Mouse (Mus musculus) mouse embryonic stem cell (cell line): ENCODE measurements around the gene Aurkb.

ENCODE experiments used
- in situ Hi-C, 2 experiments: fragments of 300-500 bp; cut with MboI; formaldehyde crosslinking; loops; 1 replicate in 1 of 2; 3 replicates in 1 of 2; pipeline ENCODE4 v1.14.3; 2019 to 2020; ENCODE audit warnings: low sequenced_read_pairs in 2 of 2, low pct_unique_long_range_greater_than_20kb in 1 of 2, mixed read lengths in 1 of 2; ENCODE audit not compliant: unreplicated experiment in 1 of 2

The Aurkb gene

DNA sequence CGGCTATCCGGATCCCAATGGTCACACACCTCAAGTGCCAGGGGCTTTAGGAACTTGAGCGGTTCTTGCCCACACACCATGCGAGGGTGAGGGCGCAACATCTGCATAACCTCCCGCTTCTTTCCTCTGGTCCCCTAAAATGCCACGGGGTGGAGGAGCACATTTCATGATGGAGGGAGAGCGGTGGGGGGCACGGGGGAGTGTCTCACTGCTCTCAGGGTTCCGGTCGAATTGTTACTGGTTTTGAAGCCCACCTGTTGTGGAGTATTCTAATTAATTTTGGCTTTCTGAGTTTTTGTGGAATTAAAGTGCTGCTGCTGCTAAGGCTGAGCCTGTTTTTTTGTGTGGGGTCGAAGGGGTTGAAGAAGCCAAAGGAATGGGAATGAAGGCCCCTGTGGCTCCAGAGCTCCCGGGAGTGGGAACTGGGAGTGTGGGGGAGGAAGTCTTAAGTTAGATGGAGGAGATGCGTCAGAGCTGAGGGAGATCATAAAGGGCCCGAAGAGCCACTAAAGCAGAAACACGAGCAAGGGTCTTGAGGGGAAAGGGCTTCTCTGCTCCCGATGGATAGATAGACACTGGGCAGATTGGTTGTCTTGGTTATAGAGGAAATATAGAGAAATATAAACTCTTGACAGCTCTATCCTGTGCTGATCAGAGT lies 15.9 kb downstream of the Aurkb start:
- in situ Hi-C loops: loop anchor here in 1 of 2 experiments (10.0 kb wide), 1 partner anchor 173 kb away; the partner anchor contains the start of gene Gucy2e

DNA sequence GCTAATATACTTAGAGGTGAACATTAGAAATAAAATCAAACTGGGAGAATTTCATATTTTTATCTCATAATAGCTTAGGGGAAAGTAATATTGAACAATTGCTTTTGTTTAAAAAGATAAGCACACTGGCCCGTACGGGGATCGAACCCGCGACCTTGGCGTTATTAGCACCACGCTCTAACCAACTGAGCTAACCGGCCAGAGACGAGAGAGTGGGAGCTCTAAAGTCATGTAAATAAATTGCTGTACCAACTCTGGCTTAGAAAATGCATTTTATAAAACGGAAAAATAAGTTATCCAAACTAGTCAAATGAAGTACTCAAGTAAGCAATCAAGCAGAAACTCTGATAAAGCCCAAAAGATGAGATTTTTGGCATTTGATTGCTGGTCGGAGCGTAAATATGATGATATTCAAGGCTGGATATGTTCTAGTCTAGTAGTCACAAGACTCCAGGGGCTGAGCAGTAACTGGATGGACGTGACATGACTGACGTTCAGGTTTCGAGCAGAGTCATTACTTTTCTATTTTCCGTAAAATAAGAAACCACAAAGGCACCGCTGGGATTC lies 16.8 kb downstream of the Aurkb start:
- in situ Hi-C loops: loop anchor here in 1 of 2 experiments (10.0 kb wide), 1 partner anchor 173 kb away; the partner anchor contains the start of gene Gucy2e

DNA sequence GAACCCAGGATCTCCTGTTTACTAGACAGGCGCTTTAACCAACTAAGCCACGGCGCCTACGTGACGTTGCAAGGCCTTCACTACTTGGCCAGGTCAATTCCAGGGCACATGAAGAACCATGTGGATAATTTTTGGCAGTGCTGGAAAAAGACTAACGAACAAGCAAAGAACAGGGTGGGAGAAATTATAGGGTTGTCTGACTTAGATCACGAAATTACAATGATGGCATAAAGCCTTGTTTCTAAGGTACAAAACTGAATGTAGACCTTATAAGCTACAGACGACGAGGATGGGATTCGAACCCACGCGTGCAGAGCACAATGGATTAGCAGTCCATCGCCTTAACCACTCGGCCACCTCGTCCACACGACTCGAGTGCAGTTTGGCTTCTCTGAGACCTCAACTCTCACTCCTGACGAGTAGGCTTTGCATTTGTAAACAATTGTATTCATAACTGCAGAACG lies 17.3 kb downstream of the Aurkb start:
- in situ Hi-C loops: loop anchor here in 1 of 2 experiments (10.0 kb wide), 1 partner anchor 172 kb away; the partner anchor contains the start of gene Gucy2e

DNA sequence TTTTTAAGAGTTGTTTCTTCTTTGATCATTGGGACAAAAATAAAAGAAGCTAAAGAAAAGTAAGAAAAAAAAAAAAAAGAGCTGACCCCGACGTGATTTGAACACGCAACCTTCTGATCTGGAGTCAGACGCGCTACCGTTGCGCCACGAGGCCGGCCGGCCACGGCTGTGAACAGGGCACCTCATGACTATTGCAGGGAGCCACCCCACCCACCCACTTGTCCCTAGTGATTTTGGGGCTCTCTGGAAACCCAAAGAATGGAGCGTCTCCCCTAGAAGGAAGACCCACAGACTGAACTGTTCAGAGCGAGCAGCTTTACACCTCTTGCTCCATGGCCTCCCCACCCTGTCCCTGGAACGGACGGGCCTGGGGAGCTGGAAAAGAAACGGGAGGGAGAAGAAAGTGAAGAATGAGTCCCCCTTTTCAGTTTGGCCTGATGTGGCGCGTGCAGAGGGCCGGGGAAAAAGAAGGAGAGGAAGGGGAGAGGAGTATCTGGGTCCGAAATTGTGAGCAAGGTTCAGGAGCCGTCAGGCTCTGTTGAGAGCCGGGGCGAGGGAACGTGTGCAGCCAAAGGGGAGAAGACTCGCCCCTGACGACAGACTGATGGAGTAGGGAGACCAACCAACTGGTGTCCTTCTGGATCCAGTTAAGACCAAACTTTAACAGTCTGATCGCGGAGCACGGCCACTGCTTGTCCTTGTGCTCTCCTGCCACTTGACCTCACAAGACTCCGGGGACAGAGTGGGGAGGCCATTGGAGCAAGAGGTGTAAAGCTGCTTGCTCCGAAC lies 18.2 kb downstream of the Aurkb start:
- in situ Hi-C loops: loop anchor here in 1 of 2 experiments (10.0 kb wide), 1 partner anchor 171 kb away; the partner anchor contains the start of gene Gucy2e

DNA sequence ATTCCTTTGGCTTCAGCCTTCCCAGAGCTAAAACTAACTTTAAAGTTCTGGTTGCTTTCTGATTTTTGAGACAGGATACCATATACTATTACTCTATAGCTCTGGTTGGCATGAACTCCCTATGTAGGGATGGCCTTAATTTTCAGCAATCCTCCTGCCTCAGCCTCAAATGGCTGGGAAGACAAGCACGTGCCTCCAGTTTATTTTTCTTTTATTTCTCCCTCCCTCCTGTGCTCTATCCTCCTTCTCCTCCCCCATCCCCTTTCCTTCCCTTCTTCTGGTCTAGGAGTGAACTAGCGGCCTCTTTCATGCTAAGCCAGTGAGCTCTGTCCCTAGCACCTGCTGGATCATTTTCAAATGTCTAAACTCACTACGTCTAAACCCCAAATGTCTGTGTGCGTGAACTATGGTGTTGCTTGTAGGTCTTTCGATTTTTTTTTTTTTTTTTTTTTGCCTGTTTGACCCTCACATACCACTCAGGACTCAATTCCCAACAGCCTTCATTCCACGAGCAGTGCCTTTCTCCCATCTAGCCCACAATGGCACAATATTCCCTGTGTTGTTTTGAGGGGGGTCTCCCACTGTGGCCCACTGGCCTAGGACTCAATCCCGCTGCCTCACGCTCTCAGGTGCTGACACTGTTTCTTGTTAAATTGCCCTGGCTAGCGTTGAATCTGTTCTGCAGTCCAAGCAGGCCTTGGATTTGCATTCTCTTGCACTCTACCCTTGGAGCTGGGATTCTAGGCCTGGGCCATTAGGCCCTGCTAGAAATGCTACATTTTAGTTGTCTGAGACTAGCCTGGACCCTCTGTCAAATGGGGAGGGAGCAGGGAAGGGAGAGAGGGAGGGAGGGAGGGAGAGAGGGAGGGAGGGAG lies 19.0 kb downstream of the Aurkb start:
- in situ Hi-C loops: loop anchor here in 1 of 2 experiments (10.0 kb wide), 1 partner anchor 170 kb away; the partner anchor contains the start of gene Gucy2e

DNA sequence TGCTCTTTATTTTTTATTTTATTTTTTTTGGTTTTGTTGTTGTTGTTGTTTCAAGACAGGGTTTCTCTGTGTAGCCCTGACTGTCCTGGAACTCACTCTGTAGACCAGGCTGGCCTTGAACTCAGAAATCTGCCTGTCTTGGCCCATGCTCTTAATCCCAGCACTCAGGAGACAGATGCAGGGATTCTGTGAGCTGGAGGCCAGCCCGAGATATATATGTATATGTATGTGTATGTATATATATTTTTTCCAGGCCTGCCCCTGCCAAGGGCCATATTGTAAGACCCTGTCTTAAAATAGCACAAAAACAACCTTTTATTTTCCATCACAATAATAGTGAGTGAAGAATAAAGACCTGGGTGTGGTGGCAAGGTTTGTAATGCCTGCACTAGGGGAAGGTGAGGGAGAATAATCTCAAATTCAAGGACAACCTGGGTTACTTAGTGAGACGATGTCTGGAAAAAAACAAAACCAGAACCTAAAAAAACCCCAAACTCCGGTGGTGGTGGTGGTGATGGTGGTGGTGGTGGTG lies 20.0 kb downstream of the Aurkb start:
- in situ Hi-C loops: loop anchor here in 1 of 2 experiments (10.0 kb wide), 1 partner anchor 169 kb away; the partner anchor contains the start of gene Gucy2e

DNA sequence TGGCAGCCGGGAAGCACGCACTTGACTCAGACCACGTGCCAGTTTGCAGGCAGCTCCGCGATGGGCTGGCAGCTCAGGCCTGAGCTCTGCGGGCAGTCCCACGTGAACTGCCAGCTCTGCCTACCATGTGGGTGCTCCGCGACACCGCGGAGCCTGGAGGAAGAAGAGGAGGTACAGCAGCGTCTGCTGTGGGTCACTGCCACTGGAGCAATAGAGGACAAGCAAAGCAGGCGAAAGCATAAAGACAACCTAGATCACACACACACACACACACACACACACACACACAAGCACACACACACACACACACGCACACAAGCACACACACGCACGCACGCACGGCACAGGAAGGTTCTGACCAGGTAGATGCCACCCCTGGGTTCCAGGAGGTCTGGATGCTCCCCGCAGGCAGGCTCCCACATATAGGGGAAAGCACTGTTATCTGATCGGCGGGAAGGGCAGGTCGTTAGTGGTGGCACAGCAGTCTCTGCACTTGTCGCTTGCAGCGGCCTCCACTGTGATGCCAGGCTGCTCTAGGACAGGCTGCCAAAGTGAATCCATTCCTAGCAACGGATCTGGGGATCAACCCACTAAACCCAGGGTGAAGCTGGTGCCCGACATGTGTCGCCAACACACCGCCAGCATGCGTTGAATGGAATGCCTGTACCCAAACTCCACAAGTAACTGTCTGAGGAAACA lies 20.9 kb downstream of the Aurkb start:
- in situ Hi-C loops: loop anchor here in 1 of 2 experiments (10.0 kb wide), 1 partner anchor 168 kb away; the partner anchor contains the start of gene Gucy2e

DNA sequence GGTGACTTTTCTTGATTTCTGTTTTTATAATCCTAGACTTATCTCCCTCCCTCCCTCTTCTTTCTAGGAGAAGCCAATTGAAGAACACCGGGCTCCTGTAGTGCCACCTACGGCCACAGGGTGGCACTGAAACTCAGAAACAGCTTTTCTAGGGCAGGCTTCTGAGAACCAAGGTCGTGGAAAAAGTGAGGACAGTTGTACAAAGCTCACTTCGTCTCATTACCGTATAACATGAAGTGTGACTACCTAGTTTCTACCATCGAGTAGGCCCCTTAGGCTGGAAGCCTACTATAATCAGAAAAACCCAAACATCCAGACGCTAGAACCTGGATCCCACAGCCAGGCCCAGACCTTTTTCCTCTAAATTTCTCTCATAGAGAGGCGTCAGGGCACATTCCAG lies 21.5 kb downstream of the Aurkb start:
- in situ Hi-C loops: loop anchor here in 1 of 2 experiments (10.0 kb wide), 1 partner anchor 168 kb away; the partner anchor contains the start of gene Gucy2e

DNA sequence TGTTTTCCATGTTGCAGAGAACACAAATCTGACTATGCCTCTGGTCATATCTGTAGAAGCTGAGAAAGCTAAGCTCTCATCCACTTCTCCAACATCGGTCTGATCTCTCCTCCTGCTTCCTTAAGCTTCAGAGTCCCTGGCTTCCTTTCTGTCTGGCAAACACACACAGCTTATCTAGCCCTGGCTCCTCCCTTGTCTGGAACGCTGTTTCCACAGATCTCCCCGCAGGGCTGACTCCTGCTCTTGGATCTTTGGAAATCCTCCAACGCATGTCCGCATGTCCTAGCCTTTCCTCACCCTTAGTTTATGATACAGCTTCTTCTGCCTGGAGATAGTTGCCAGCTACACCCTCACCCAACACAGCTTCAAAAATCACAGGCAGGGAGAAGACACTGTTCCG lies 22.2 kb downstream of the Aurkb start:
- in situ Hi-C loops: loop anchor here in 1 of 2 experiments (10.0 kb wide), 1 partner anchor 167 kb away; the partner anchor contains the start of gene Gucy2e

DNA sequence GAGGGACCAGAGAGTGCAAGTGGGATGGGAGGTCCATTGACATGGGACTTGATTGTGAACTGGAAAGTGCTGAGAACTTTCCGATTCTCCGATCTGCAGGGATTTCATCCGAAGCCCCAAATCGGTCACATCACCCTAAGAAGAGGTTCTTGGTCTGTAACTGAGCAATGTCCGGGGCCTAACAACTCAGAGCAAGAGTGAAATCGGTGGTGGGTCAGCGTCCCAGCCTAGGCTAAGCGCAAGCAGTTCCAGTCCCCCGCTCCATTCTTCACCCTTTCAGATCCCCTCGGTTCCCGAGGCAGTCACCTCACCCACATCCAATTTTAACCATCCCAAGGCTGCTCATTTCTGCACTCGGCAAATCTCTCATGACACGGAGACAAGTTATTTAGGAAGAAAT lies 24.6 kb downstream of the Aurkb start:
- in situ Hi-C loops: no loop called here

DNA sequence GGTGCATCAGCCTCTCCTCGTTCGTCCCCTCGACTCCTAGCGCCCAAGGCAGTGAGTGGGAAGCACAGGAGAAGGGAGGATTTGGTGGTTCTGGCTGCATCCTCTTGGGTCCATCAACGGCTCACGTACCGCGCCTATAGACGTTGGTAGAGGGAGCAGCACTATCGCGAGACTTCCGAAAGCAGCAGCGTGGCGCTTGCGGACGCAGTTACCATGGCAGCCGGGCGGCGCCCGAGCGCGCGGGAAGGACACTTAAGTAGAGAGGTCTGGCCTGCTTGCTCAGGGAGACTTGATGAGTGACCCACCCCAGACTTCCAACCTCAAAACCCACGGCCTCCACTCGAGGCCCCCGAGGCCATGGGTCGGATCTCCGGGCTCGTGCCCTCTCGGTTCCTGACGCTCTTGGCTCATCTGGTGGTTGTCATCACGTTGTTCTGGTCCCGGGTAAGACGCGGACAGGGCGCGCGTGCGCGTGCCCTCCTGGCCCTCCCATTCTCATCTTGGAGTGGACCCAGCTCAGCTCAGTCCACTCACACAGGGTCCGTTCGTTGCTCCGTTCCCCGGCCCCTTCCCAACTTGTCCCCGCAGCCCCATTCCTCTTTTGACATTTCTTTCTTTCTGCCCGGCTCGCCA lies 25.3 kb downstream of the Aurkb start, which contains the start of gene Tmem107:
Gene Tmem107, plus strand, starts transcription at position 217 of the 633 bp plus-strand sequence.
- in situ Hi-C loops: no loop called here

DNA sequence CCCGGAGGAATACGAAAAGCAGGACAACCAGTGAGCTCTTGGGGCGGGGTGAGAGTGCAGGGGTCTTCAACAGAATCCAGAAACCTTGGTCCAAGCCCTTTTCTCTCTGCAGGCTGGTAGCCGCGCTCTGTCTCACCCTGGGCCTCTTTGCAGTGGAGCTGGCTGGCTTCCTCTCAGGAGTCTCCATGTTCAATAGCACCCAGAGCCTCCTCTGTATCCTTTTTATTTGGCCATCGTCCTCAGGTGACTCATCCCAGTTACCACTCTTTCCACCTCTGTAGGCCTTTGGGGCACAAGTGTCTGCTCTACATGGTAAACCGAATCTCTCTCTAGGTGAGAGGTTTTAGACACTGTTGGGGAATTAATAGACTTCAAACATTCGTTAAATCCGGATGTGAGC lies 25.8 kb downstream of the Aurkb start:
- in situ Hi-C loops: no loop called here

DNA sequence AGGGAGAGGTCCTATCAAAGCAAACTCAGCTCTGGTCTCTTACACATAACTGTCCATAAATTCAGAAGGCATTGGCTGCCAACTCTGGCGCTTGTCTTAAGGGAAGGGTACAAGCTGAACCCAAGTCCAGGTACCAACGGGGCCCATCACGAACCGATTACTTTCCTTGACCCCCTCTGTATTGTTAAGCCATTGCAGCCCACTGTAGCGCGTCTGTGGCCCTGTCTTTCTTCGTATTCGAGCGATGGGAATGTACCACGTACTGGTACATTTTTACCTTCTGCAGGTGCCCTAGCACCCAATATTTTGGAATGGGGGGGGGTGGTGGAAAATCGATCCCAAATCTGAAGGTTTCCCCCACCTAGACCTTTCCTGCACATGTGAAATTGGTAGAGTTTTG lies 26.8 kb downstream of the Aurkb start:
- in situ Hi-C loops: no loop called here

DNA sequence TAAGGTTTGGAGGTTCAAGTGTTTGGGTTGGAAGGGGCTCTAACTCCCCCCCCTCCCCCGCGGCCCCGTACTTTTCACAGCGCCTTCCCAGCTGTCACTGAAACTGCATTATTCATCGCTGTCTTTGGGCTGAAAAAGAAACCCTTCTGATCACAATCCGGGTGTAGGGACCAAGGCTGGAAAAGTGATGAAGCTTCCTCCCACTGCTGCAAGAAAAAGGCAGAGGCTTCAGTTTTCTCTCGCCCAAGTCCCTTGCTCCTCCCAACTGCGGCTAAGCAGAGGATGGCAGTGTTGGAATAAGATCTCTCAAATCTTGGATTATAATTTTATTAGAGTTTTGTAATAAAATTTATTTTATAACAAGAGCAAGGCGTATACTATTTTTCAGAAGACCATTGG lies 27.2 kb downstream of the Aurkb start:
- in situ Hi-C loops: no loop called here

DNA sequence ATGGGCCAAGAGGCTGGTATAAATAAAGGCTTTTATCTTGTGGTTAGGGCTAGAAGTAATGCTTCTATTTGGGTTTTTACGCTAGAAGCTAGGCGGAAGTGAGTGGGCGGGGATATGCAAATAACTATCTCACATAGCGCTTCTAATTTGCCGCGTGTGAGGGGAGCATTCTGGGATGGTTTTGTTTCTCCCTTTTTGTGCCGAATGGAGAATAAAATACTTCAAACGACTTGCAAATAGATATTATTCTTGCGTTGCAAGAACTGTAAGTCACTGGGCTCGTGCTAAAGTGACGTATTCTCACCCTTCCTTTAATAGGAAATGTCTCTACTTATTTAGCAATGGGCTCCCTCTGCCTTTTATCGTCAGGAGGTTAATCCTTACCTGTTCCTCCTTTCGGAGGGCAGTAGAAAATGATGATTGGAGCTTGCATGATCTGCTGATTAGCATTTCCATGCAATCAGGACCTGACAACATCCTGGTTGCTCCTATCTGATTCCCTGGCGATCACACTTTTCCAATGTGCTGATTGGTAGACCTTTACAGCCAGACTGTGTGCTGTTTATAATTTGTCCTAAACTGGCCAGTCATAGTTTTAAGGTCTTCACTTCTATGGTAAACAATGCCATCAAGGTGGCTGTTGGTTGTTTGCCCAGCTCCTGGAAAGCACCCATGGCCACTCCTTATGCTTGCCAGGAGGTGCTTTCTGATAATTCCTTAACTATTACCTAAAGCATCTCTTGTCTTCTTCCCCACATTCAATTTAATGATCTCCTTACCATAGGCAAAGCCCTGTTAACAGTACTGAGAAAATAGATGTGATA lies 27.8 kb downstream of the Aurkb start:
- in situ Hi-C loops: no loop called here
